ENCODE assay signal across 8 mouse cellular contexts in the genomic region with DNA sequence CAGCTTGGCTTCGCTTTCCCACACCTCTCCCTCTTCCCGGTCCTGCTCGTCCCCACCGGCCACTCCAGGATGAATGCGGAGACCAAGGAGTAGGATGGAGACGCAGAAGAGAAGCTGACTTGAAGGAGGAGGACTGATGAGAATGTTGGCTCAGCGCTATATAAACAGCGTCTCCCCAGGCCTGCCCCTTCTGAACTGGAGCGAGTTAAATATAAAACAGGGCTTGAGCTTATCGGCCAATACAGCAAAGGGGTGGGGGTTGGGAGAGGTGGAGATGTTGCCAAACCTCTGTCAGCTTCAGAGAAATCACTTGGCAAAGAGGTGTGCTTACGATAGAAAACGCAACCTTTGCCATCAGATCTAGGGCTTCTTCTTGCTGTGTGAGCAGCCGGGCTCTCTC. TPM values are rescaled to one million over a fixed set of nuclear protein-coding genes. Genes with fewer than 3 reads are reported as not detected.
DNase-seq lines count a peak whose midpoint lies in the region; ATAC-seq and TF ChIP-seq lines count a peak whose summit lies in the region.

A gene (minus strand): TSS at position 135 of the 400 bp plus-strand sequence.

- H3K9ac ChIP-seq in embryonic facial prominence, embryonic 14.5 days (ENCODE audit: low read depth, low read length), result peak within 1 kb of the TSS; percentile 26
- H3K9ac ChIP-seq in intestine, embryonic 16.5 days (ENCODE audit: low read depth, low read length), result peak within 1 kb of the TSS; percentile 69
- peak within 1 kb of the TSS; percentile 34 for H3K9ac ChIP-seq in liver, postnatal 0 days (replicated peaks)

- ATAC-seq in megakaryocyte, adult 5-6 weeks (ENCODE audit: poor library complexity, severe bottlenecking), result no peak
- ATAC-seq in embryonic facial prominence, embryonic 14.5 days (ENCODE audit: low read depth), result peak; percentile 75
- peak; percentile 91 for ATAC-seq in intestine, embryonic 16.5 days
- peak; percentile 92 for ATAC-seq in liver, postnatal 0 days
- no peak for ATAC-seq in activated CD4-positive, CD25-positive, alpha-beta regulatory T cell, adult 4 months

- no peak for TF ChIP-seq CTCF in liver, postnatal 0 days (IDR thresholded peaks at IDR 0.05; ENCODE audit: low read depth)

- H3K4me3 ChIP-seq in megakaryocyte, embryonic 14.5 days (replicated peaks), result peak within 1 kb of the TSS; percentile 62
- peak within 1 kb of the TSS; percentile 28 for H3K4me3 ChIP-seq in embryonic facial prominence, embryonic 14.5 days (ENCODE audit: low read depth, low read length)
- H3K4me3 ChIP-seq in intestine, embryonic 16.5 days (ENCODE audit: low read length), result peak within 1 kb of the TSS; percentile 56
- peak within 1 kb of the TSS; percentile 46 for H3K4me3 ChIP-seq in liver, postnatal 0 days (ENCODE audit: low read depth, low read length)

- H3K4me1 ChIP-seq in megakaryocyte, embryonic 14.5 days, result peaks cover 3% of the 10 kb centered on the region; the same call in 1 of the 2 replicates
- 0 out of 2 replicates have a peak, but pooled peaks cover 6% of the 10 kb centered on the region for H3K4me1 ChIP-seq in embryonic facial prominence, embryonic 14.5 days (ENCODE audit: control insufficient read depth, insufficient read depth, low read length)
- H3K4me1 ChIP-seq in intestine, embryonic 16.5 days (ENCODE audit: control insufficient read depth, insufficient read depth, low read length), result peaks cover 10% of the 10 kb centered on the region
- no peaks in the 10 kb centered on the region for H3K4me1 ChIP-seq in liver, postnatal 0 days (ENCODE audit: insufficient read depth)

- 24% methylated on average over 13 of the region's 13 CpGs for WGBS in embryonic facial prominence, embryonic 14.5 days
- 16% methylated on average over 13 of the region's 13 CpGs for WGBS in intestine, embryonic 16.5 days
- WGBS in liver, postnatal 0 days (ENCODE audit: insufficient replicate concordance), result 36% methylated on average over 13 of the region's 13 CpGs

- peak; percentile 88 for DNase-seq in embryonic facial prominence, embryonic 14.5 days (ENCODE audit: low spot score)
- DNase-seq in liver, postnatal 0 days, result peak; percentile 74
- no peak for DNase-seq in layer of hippocampus, adult 9-10 months (ENCODE audit: low spot score)
- no peak for DNase-seq in T-cell, adult 2 months (ENCODE audit: low spot score)

- TF ChIP-seq EP300 in liver, postnatal 0 days (IDR thresholded peaks at IDR 0.05; ENCODE audit: low read depth), result no peak

- H3K27me3 ChIP-seq in megakaryocyte, embryonic 14.5 days (replicated peaks), result peaks cover 2% of the 10 kb centered on the region
- no peaks in the 10 kb centered on the region for H3K27me3 ChIP-seq in embryonic facial prominence, embryonic 14.5 days (replicated peaks; ENCODE audit: control insufficient read depth, insufficient read depth, low read length)
- no peaks in the 10 kb centered on the region for H3K27me3 ChIP-seq in intestine, embryonic 16.5 days (replicated peaks; ENCODE audit: control insufficient read depth, insufficient read depth, low read length)
- H3K27me3 ChIP-seq in liver, postnatal 0 days (ENCODE audit: insufficient read depth, low read length), result no peaks in the 10 kb centered on the region

- H3K4me2 ChIP-seq in embryonic facial prominence, embryonic 14.5 days (ENCODE audit: low read depth, low read length), result peak within 1 kb of the TSS; percentile 48
- H3K4me2 ChIP-seq in intestine, embryonic 16.5 days (ENCODE audit: low read depth, low read length), result peak within 1 kb of the TSS; percentile 40
- peak within 1 kb of the TSS; percentile 68 for H3K4me2 ChIP-seq in liver, postnatal 0 days (ENCODE audit: low read depth, low read length)

- no peaks in the 10 kb centered on the region for H3K9me3 ChIP-seq in megakaryocyte, embryonic 14.5 days
- no peaks in the 10 kb centered on the region for H3K9me3 ChIP-seq in embryonic facial prominence, embryonic 14.5 days (ENCODE audit: control insufficient read depth, low read length)
- no peaks in the 10 kb centered on the region for H3K9me3 ChIP-seq in intestine, embryonic 16.5 days (ENCODE audit: control insufficient read depth, low read length)
- no peaks in the 10 kb centered on the region for H3K9me3 ChIP-seq in liver, postnatal 0 days (ENCODE audit: low read length)

- H3K27ac ChIP-seq in embryonic facial prominence, embryonic 14.5 days (replicated peaks; ENCODE audit: low read depth, low read length), result 0 out of 2 replicates have a peak within 1 kb of the TSS, but pooled peaks have one; percentile 35
- H3K27ac ChIP-seq in intestine, embryonic 16.5 days (ENCODE audit: low read length), result peak within 1 kb of the TSS; percentile 6
- H3K27ac ChIP-seq in liver, postnatal 0 days (ENCODE audit: low read depth), result peak within 1 kb of the TSS; percentile 31

- H3K36me3 ChIP-seq in megakaryocyte, embryonic 14.5 days (replicated peaks; ENCODE audit: low read length), result no peaks in the 10 kb centered on the region
- H3K36me3 ChIP-seq in embryonic facial prominence, embryonic 14.5 days (ENCODE audit: control insufficient read depth, insufficient read depth, low read length), result no peaks in the 10 kb centered on the region
- no peaks in the 10 kb centered on the region for H3K36me3 ChIP-seq in intestine, embryonic 16.5 days (ENCODE audit: control insufficient read depth, insufficient read depth, low read length)
- H3K36me3 ChIP-seq in liver, postnatal 0 days (replicated peaks; ENCODE audit: insufficient read depth, low read length), result no peaks in the 10 kb centered on the region

RNA-seq across cellular contexts. Expression of the gene that starts here (rescaled TPM):
- not detected in 2 replicates for polyA plus RNA-seq in megakaryocyte, embryonic 14.5 days (2012; ENCODE audit: insufficient read depth, low replicate concordance)
- not detected in 2 replicates for total RNA-seq in megakaryocyte, adult 5-6 weeks (2015)
- total RNA-seq in megakaryocyte, adult 5-6 weeks (2017), result not detected in 2 replicates
- 9.2 and 10.5 TPM in 2 replicates for polyA plus RNA-seq in embryonic facial prominence, embryonic 14.5 days (2014; fragmentation: Nextera tagmentation; extraction: Ambion mirVana)
- polyA plus RNA-seq in intestine, embryonic 16.5 days (2015; fragmentation: Nextera tagmentation; extraction: Ambion mirVana), result 143 and 194 TPM in 2 replicates
- polyA plus RNA-seq in liver, postnatal 0 days (2015; fragmentation: Nextera tagmentation; extraction: Ambion mirVana), result 7.8 and 8.6 TPM in 2 replicates
- polyA plus RNA-seq in activated CD4-positive, CD25-positive, alpha-beta regulatory T cell, adult 4 months (2017; shearing (Covaris generic)), result not detected

Comparison
In these comparisons a context has a peak if more than half of its experiments do, and no peak if none do; other contexts are left out.
1. RNA of the gene that starts here (polyA plus RNA-seq): 143 to 194 TPM in intestine, embryonic 16.5 days; 9.2 to 10.5 TPM in embryonic facial prominence, embryonic 14.5 days, 7.8 to 8.6 TPM in liver, postnatal 0 days, not detected in activated CD4-positive, CD25-positive, alpha-beta regulatory T cell, adult 4 months and not detected in megakaryocyte, embryonic 14.5 days; every median in the first group is over 10 times any median in the second.
2. ATAC-seq: peak in embryonic facial prominence, embryonic 14.5 days (single experiment), intestine, embryonic 16.5 days (single experiment) and liver, postnatal 0 days (single experiment); none in megakaryocyte, adult 5-6 weeks (single experiment) and activated CD4-positive, CD25-positive, alpha-beta regulatory T cell, adult 4 months (single experiment).
3. DNase-seq: peak in embryonic facial prominence, embryonic 14.5 days (single experiment) and liver, postnatal 0 days (single experiment); none in layer of hippocampus, adult 9-10 months (single experiment) and T-cell, adult 2 months (single experiment).
4. Peak in every context shown above with its lines, with median percentiles within 50 percentile points of each other: H3K4me3 ChIP-seq, H3K27ac ChIP-seq, H3K4me2 ChIP-seq and H3K9ac ChIP-seq.